Mouse (Mus musculus) lung, embryonic 14.5 days (tissue): ENCODE data around the gene 6030408B16Rik. TPM values are rescaled to one million over a fixed set of nuclear protein-coding genes. Genes with fewer than 3 reads are reported as not detected.

Source experiments
- ATAC-seq: fragments of 200-750 bp; cut with Nextera tagmentation; 2 replicates; pipeline ENCODE4 v1.8.0; 2017; ENCODE audit warnings: mild to moderate bottlenecking, moderate TSS enrichment, moderate library complexity; ENCODE audit not compliant: insufficient read depth
- DNase-seq: peaks from one replicate; pipeline ENCODE4 v3.0.0-alpha.2; 2015
- H3K27ac ChIP-seq: fragments of 300-500 bp; sonication (generic); 2 replicates; pipeline ENCODE4 v1.5.1; 2014; ENCODE audit warnings: low read depth, mild to moderate bottlenecking, moderate library complexity
- H3K27me3 ChIP-seq: fragments of 300-500 bp; sonication (generic); 2 replicates; pipeline ENCODE4 v1.6.1; 2014; ENCODE audit warnings: low read length, control low read depth; ENCODE audit not compliant: insufficient read depth
- H3K36me3 ChIP-seq: fragments of 300-500 bp; sonication (generic); 2 replicates; pipeline ENCODE4 v1.6.1; 2014; ENCODE audit warnings: control low read depth; ENCODE audit not compliant: insufficient read depth
- H3K4me1 ChIP-seq: fragments of 300-500 bp; sonication (generic); 2 replicates; pipeline ENCODE4 v1.6.1; 2014; ENCODE audit warnings: antibody characterized with exemption, control low read depth; ENCODE audit not compliant: insufficient read depth
- H3K4me2 ChIP-seq: fragments of 300-500 bp; sonication (generic); 2 replicates; pipeline ENCODE4 v1.6.1; 2014; ENCODE audit warnings: mild to moderate bottlenecking
- H3K4me3 ChIP-seq: fragments of 300-500 bp; sonication (generic); 2 replicates; pipeline ENCODE4 v1.5.1; 2014; ENCODE audit warnings: low read depth, low read length
- H3K9ac ChIP-seq: fragments of 300-500 bp; sonication (generic); 2 replicates; pipeline ENCODE4 v1.6.1; 2014
- H3K9me3 ChIP-seq: fragments of 300-500 bp; sonication (generic); 2 replicates; pipeline ENCODE4 v1.6.1; 2016; ENCODE audit warnings: low read depth, low read length, control low read depth
- CTCF ChIP-seq: IDR thresholded peaks from 2 replicates; pipeline ENCODE4 v1.5.1; 2016; ENCODE audit warnings: antibody characterized with exemption, low read depth
- WGBS: fragments of 180-500 bp; shearing (Covaris S2); extraction: QIAGEN DNeasy Blood & Tissue Kit; methylation state at CpG from one replicate; pipeline ENCODE4 v1.1.7; 2014; 5-methylcytosine and 5-hydroxymethylcytosine counted together
- polyA plus RNA-seq: library from polyadenylated mRNA; unstranded; fragments of >200 nt; fragmentation: Nextera tagmentation; extraction: Ambion mirVana; gene quantifications from 2 replicates; pipeline ENCODE4 v1.2.1, GENCODE M21; 2014

6030408B16Rik gene
- 41.0 and 41.4 TPM in 2 replicates for polyA plus RNA-seq

- peak; percentile 72 for DNase-seq
- Histone ChIP-seq H3K4me2 (peak within 1 kb of the TSS; percentile 61), H3K9me3 (no peaks in the 10 kb centered on the region), H3K36me3 (peaks cover 38% of the 10 kb centered on the region), H3K4me1 (peaks cover 3% of the 10 kb centered on the region), H3K27me3 (no peaks in the 10 kb centered on the region), H3K27ac (peak within 1 kb of the TSS; percentile 93), H3K9ac (peak within 1 kb of the TSS; percentile 58), H3K4me3 (peak within 1 kb of the TSS; percentile 40)
- 30% methylated on average over 18 of the region's 18 CpGs for WGBS
- peak; percentile 68; the same call in 1 of the 2 replicates for ATAC-seq
- TF ChIP-seq CTCF, result no peak
These were observed at the start of gene 6030408B16Rik for GRCm38 (mm10) chr15:101293025-101293621. Gene 6030408B16Rik, plus strand, starts transcription at chr15:101293212.

GRCm38 (mm10) chr15:101244012-101244411 is 49.0 kb upstream of the 6030408B16Rik start:
- Histone ChIP-seq H3K9me3 (no peaks in the 10 kb centered on the region), H3K4me3 (no peak overlapping the region), H3K27me3 (no peaks in the 10 kb centered on the region), H3K4me1 (peaks cover 12% of the 10 kb centered on the region), H3K27ac (no peak overlapping the region), H3K4me2 (no peak overlapping the region), H3K9ac (no peak overlapping the region), H3K36me3 (no peaks in the 10 kb centered on the region)
- WGBS, result 72% methylated on average over 3 of the region's 3 CpGs
- no peak for TF ChIP-seq CTCF
- DNase-seq (no peak), ATAC-seq (no peak)

- DNase-seq, result peak; percentile 99
- Histone ChIP-seq H3K9ac (peak overlapping the region; percentile 54), H3K4me2 (peak overlapping the region; percentile 64), H3K36me3 (no peaks in the 10 kb centered on the region), H3K9me3 (no peaks in the 10 kb centered on the region), H3K4me3 (peak overlapping the region; percentile 32), H3K27me3 (no peaks in the 10 kb centered on the region), H3K27ac (peak overlapping the region; percentile 89), H3K4me1 (peaks cover 12% of the 10 kb centered on the region)
- peak; percentile 42; the same call in 1 of the 2 replicates for TF ChIP-seq CTCF
- peak; percentile 98 for ATAC-seq
- 1% methylated on average over 56 of the region's 56 CpGs for WGBS
These were observed 46.5 kb upstream of the 6030408B16Rik start for GRCm38 (mm10) chr15:101246231-101247154.

GRCm38 (mm10) chr15:101247155-101247498 is 45.9 kb upstream of the 6030408B16Rik start:
- 0 out of 2 replicates have a peak overlapping the region, but pooled peaks have one; percentile 54 for H3K9ac ChIP-seq
- TF ChIP-seq CTCF, result no peak
- H3K36me3 ChIP-seq, result no peaks in the 10 kb centered on the region
- WGBS, result 80% methylated on average over 1 of the region's 1 CpGs
- peak overlapping the region; percentile 32; the same call in 1 of the 2 replicates for H3K4me3 ChIP-seq
- no peaks in the 10 kb centered on the region for H3K9me3 ChIP-seq
- peak overlapping the region; percentile 64 for H3K4me2 ChIP-seq
- H3K27ac ChIP-seq, result peak overlapping the region; percentile 89; the same call in 1 of the 2 replicates
- ATAC-seq, result no peak
- no peaks in the 10 kb centered on the region for H3K27me3 ChIP-seq
- DNase-seq, result no peak
- H3K4me1 ChIP-seq, result peaks cover 12% of the 10 kb centered on the region

GRCm38 (mm10) chr15:101248029-101248710 is 44.8 kb upstream of the 6030408B16Rik start:
- Histone ChIP-seq H3K27ac (peak overlapping the region; percentile 84), H3K4me1 (peaks cover 12% of the 10 kb centered on the region), H3K9ac (no peak overlapping the region), H3K4me3 (no peak overlapping the region), H3K9me3 (no peaks in the 10 kb centered on the region), H3K4me2 (no peak overlapping the region), H3K27me3 (no peaks in the 10 kb centered on the region), H3K36me3 (no peaks in the 10 kb centered on the region)
- ATAC-seq (0 out of 2 replicates have a peak, but pooled peaks have one; percentile 6), DNase-seq (peak; percentile 73)
- TF ChIP-seq CTCF, result no peak
- 36% methylated on average over 5 of the region's 5 CpGs for WGBS

GRCm38 (mm10) chr15:101250220-101250800 is 42.7 kb upstream of the 6030408B16Rik start:
- Histone ChIP-seq H3K36me3 (no peaks in the 10 kb centered on the region), H3K9ac (no peak overlapping the region), H3K27me3 (no peaks in the 10 kb centered on the region), H3K4me1 (peaks cover 12% of the 10 kb centered on the region), H3K4me3 (no peak overlapping the region), H3K9me3 (no peaks in the 10 kb centered on the region), H3K4me2 (no peak overlapping the region), H3K27ac (no peak overlapping the region)
- no peak for TF ChIP-seq CTCF
- DNase-seq (no peak), ATAC-seq (no peak)
- 75% methylated on average over 9 of the region's 9 CpGs for WGBS
